Mouse (Mus musculus) megakaryocyte, adult 5-6 weeks (primary cell): ENCODE data around the gene Cnr2. TPM values are rescaled to one million over a fixed set of nuclear protein-coding genes. Genes with fewer than 3 reads are reported as not detected.

Source experiments
- ATAC-seq: 2 replicates; pipeline ENCODE4 v1.8.0; 2016; ENCODE audit warnings: mild to moderate bottlenecking, inconsistent platforms; ENCODE audit not compliant: poor library complexity, severe bottlenecking
- total RNA-seq, 2 experiments: library from RNA; stranded (forward) in 1 of 2; stranded (reverse) in 1 of 2; fragments of 153-499, 151-499 nt in 1 of 2; fragments of 221-1000, 200-1000 nt in 1 of 2; gene quantifications; 2 replicates each; pipeline versions ENCODE4 v1.2.3 to v1.2.4; 2015 to 2017

Gene Cnr2
- 15.2 and 16.9 TPM in 2 replicates for total RNA-seq (2015)
- total RNA-seq (2017), result 18.8 and 20.7 TPM in 2 replicates

GRCm38 (mm10) chr4:135895071-135895571, at the start of gene Cnr2:
TSS of gene Cnr2 (plus strand) at chr4:135895394.
- peak; percentile 33 for ATAC-seq

GRCm38 (mm10) chr4:135847581-135847980, 47.6 kb upstream of the Cnr2 start:
- ATAC-seq, result no peak

- ATAC-seq, result no peak
Measured at GRCm38 (mm10) chr4:135850411-135851095, 44.6 kb upstream of the Cnr2 start.

GRCm38 (mm10) chr4:135851942-135852341, 43.3 kb upstream of the Cnr2 start:
- no peak for ATAC-seq

GRCm38 (mm10) chr4:135853987-135854546, 41.1 kb upstream of the Cnr2 start:
- no peak for ATAC-seq

- no peak for ATAC-seq
Measured at GRCm38 (mm10) chr4:135854630-135855029, 40.6 kb upstream of the Cnr2 start.

GRCm38 (mm10) chr4:135855080-135855479, 40.1 kb upstream of the Cnr2 start:
- ATAC-seq, result peak; percentile 30; the same call in 1 of the 2 replicates

GRCm38 (mm10) chr4:135855536-135856222, 39.5 kb upstream of the Cnr2 start, which contains the start of gene Srsf10:
TSS of gene Srsf10 (plus strand) at chr4:135855747.
- ATAC-seq, result peak; percentile 87

- peak; percentile 13 for ATAC-seq
Measured at GRCm38 (mm10) chr4:135856223-135857091, 38.7 kb upstream of the Cnr2 start.

- no peak for ATAC-seq
Measured at GRCm38 (mm10) chr4:135857597-135858186, 37.5 kb upstream of the Cnr2 start.

- no peak for ATAC-seq
Measured at GRCm38 (mm10) chr4:135868996-135869395, 26.2 kb upstream of the Cnr2 start.

GRCm38 (mm10) chr4:135870227-135871023, 24.8 kb upstream of the Cnr2 start:
- no peak for ATAC-seq

- no peak for ATAC-seq
Measured at GRCm38 (mm10) chr4:135872015-135872414, 23.2 kb upstream of the Cnr2 start.

- no peak for ATAC-seq
Measured at GRCm38 (mm10) chr4:135872589-135873391, 22.4 kb upstream of the Cnr2 start.

GRCm38 (mm10) chr4:135873526-135874202, 21.5 kb upstream of the Cnr2 start, which contains the start of gene Pnrc2:
TSS of gene Pnrc2 (minus strand) at chr4:135873850.
- peak; percentile 67 for ATAC-seq

GRCm38 (mm10) chr4:135874564-135875535, 20.3 kb upstream of the Cnr2 start:
- no peak for ATAC-seq

GRCm38 (mm10) chr4:135875546-135875945, 19.6 kb upstream of the Cnr2 start:
- ATAC-seq, result no peak
